Mouse (Mus musculus): ENCODE results near the gene Serpinb9b.
"Not testable (repeated sequence)": the region's sequence is repeated elsewhere in the genome, so short reads cannot be mapped to it uniquely, and the experiment has no call there.

DNA sequence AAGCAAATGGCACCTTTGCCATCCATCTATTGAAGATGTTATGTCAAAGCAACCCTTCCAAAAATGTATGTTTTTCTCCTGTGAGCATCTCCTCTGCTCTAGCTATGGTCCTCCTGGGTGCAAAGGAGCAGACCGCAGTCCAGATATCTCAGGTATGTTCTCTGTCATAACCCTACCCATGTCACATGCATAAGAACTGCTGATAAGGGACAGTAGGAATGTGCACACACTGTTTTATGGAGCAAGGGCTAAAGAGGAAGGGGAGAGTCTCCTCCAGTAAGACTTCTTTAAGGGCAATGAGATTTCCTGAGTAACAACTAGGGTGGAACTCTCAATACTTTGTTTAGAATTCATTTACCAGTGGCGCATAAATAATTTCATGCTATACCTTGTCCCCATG is 2.3 kb downstream of the Serpinb9b start:
- TF ChIP-seq POLR2A (IDR thresholded peaks at IDR 0.05; ENCODE audit: insufficient read depth, low read length); EP300 (IDR thresholded peaks at IDR 0.05; ENCODE audit: insufficient read depth, low read depth, low read length): not testable (repeated sequence)

Measured in ES-Bruce4 (cell line).